Mouse (Mus musculus) heart, postnatal 0 days (tissue): Measurements from ENCODE around the gene Fthl17c. TPM values are rescaled to one million over a fixed set of nuclear protein-coding genes. Genes with fewer than 3 reads are reported as not detected.
"Not testable (repeated sequence)": the region's sequence is repeated elsewhere in the genome, so short reads cannot be mapped to it uniquely, and the experiment has no call there.

Source experiments
- ATAC-seq: fragments of 200-750 bp; cut with Nextera tagmentation; 2 replicates; pipeline ENCODE4 v1.8.0; 2017; ENCODE audit warnings: low read depth, moderate number of reproducible peaks, moderate library complexity; ENCODE audit not compliant: insufficient read depth
- DNase-seq: peaks from one replicate; pipeline ENCODE4 v3.0.0-alpha.2; 2016; ENCODE audit warnings: low spot score
- H3K27ac ChIP-seq: fragments of 300-500 bp; sonication (generic); 2 replicates; pipeline ENCODE4 v1.5.1; 2014; ENCODE audit warnings: low read depth, mild to moderate bottlenecking
- H3K27me3 ChIP-seq: fragments of 300-500 bp; sonication (generic); 2 replicates; pipeline ENCODE4 v1.6.1; 2014; ENCODE audit warnings: low read length, mixed read lengths; ENCODE audit not compliant: control insufficient read depth, insufficient read depth
- H3K36me3 ChIP-seq: fragments of 300-500 bp; sonication (generic); replicated peaks from 2 replicates; pipeline ENCODE4 v1.6.1; 2014; ENCODE audit warnings: low read length, mixed read lengths; ENCODE audit not compliant: control insufficient read depth, insufficient read depth
- H3K4me1 ChIP-seq: fragments of 300-500 bp; sonication (generic); 2 replicates; pipeline ENCODE4 v1.6.1; 2014; ENCODE audit warnings: antibody characterized with exemption; ENCODE audit not compliant: control insufficient read depth, insufficient read depth
- H3K4me2 ChIP-seq: fragments of 300-500 bp; sonication (generic); 2 replicates; pipeline ENCODE4 v1.6.1; 2014; ENCODE audit warnings: low read depth, mild to moderate bottlenecking, low read length, moderate library complexity
- H3K4me3 ChIP-seq: fragments of 300-500 bp; sonication (generic); 2 replicates; pipeline ENCODE4 v1.5.1; 2014; ENCODE audit warnings: low read depth, low read length
- H3K9ac ChIP-seq: fragments of 300-500 bp; sonication (generic); replicated peaks from 2 replicates; pipeline ENCODE4 v1.6.1; 2014; ENCODE audit warnings: low read depth, low read length, mixed read lengths
- H3K9me3 ChIP-seq: fragments of 300-500 bp; sonication (generic); replicated peaks from 2 replicates; pipeline ENCODE4 v1.6.1; 2016; ENCODE audit warnings: low read length; ENCODE audit not compliant: control insufficient read depth
- CTCF ChIP-seq: IDR thresholded peaks from 2 replicates; pipeline ENCODE4 v1.5.1; 2016; ENCODE audit warnings: antibody characterized with exemption, control low read depth, low read depth
- EP300 ChIP-seq: IDR thresholded peaks from 2 replicates; pipeline ENCODE4 v1.6.1; 2016; ENCODE audit warnings: antibody characterized with exemption, low read depth
- WGBS: fragments of 180-500 bp; shearing (Covaris S2); extraction: QIAGEN DNeasy Blood & Tissue Kit; methylation state at CpG from one replicate; pipeline ENCODE4 v1.1.7; 2014; 5-methylcytosine and 5-hydroxymethylcytosine counted together
- polyA plus RNA-seq: library from polyadenylated mRNA; unstranded; fragments of >200 nt; fragmentation: Nextera tagmentation; extraction: Ambion mirVana; gene quantifications from 2 replicates; pipeline ENCODE4 v1.2.1, GENCODE M21; 2015
- total RNA-seq: library from RNA; depleted of rRNA; stranded (reverse); fragments of >200 nt; gene quantifications from 2 replicates; pipeline ENCODE4 v1.2.3, GENCODE M21; 2014; ENCODE audit warnings: low replicate concordance; rRNA removed

The Fthl17c gene
- total and polyA plus RNA-seq, 2 experiments from 2014 or later, result not detected

DNA sequence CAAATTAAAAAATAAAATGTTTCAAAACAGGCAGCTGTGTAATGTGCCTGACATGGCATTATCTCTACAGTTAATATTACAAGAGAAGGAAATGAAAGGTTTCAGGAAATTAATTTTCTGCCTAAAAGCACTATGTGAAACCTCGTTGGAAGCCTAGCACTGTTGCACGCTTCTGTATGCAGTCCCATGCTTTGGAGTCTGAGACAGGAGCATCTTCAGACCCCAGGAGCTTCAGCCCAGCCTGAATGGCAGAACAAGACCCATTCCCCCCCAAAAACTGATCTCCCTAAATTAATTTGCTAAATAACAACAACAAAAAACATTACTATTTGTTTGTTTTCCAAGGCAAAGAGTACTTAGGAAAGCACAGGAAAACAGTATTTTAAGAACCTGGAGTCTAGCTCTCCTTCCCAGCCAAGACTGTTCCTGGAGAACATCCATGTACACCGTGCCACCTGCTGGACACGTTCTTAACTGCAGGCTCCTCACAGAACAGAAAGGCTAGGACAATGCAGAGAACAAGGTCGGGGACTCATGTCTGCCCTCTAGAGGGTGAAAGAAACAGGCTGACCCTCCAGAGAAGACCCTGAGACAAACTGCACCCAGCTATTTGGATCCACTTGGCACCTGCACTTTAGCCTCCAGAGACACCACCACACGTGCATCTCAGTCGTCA is 28.1 kb downstream of the Fthl17c start:
- H3K4me1 ChIP-seq, H3K4me2 ChIP-seq, H3K9ac ChIP-seq, H3K4me3 ChIP-seq, H3K9me3 ChIP-seq, ATAC-seq, H3K36me3 ChIP-seq, H3K27ac ChIP-seq, H3K27me3 ChIP-seq: not testable (repeated sequence)
- DNase-seq, result peak; percentile 8
- 9% methylated on average over 7 of the region's 7 CpGs for WGBS
- peak; percentile 83 for TF ChIP-seq CTCF

GRCm38 (mm10) chrX:8944041-8944440 is 32.3 kb downstream of the Fthl17c start:
- WGBS, result 76% methylated on average over 8 of the region's 8 CpGs
- ATAC-seq (no peak), DNase-seq (no peak)
- Histone ChIP-seq H3K27ac (no peak overlapping the region), H3K4me2 (no peak overlapping the region), H3K9me3 (no peaks in the 10 kb centered on the region), H3K4me1 (no peaks in the 10 kb centered on the region), H3K9ac (no peak overlapping the region), H3K4me3 (no peak overlapping the region), H3K27me3 (no peaks in the 10 kb centered on the region), H3K36me3 (no peaks in the 10 kb centered on the region)
- no peak for TF ChIP-seq EP300
- TF ChIP-seq CTCF, result no peak

DNA sequence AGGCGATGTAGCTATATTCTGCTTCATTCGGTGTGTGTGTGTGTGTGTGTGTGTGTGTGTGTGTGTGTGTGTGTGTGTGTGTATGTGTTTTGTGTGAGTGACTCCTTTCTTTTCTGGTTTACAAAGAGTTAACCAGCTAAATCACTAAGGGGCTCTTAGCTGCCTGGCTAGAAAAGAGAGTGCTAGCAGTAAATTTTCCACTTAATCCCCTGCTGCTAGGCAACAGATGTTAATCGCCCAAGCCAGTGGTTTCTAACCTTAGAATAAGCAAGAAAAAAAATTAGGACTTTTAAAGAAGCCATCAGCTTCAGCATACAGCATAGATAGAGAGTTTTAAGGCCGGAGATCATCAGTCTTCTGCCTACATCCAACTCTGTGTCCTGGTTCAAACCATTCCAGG is 49.1 kb downstream of the Fthl17c start:
- 34% methylated on average over 4 of the region's 4 CpGs for WGBS
- H3K9me3 ChIP-seq, result no peaks in the 10 kb centered on the region
- TF ChIP-seq CTCF (no peak), EP300 (no peak)

More for the DNA sequence above, 49.1 kb downstream of the Fthl17c start:
- Histone ChIP-seq H3K4me2 (no peak overlapping the region), H3K27me3 (no peaks in the 10 kb centered on the region), H3K4me3 (no peak overlapping the region), H3K36me3 (no peaks in the 10 kb centered on the region), H3K27ac (no peak overlapping the region), H3K9ac (no peak overlapping the region), H3K4me1 (no peaks in the 10 kb centered on the region)
- DNase-seq (no peak), ATAC-seq (no peak)

Other genes starting within 250 kb of the Fthl17c start
- gene Ssx9, start 228.1 kb downstream of the Fthl17c start, total RNA-seq, result not detected in 2 replicates
- gene Ssx9, start 228.1 kb downstream of the Fthl17c start, polyA plus RNA-seq, result not detected in 2 replicates
- not detected in 2 replicates for gene Ssxb5, start 172.9 kb downstream of the Fthl17c start, total RNA-seq
- gene Ssxb5, start 172.9 kb downstream of the Fthl17c start, polyA plus RNA-seq, result not detected in 2 replicates
- gene Gm6592, start 132.6 kb downstream of the Fthl17c start, total RNA-seq, result not detected in 2 replicates
- gene Gm6592, start 132.6 kb downstream of the Fthl17c start, polyA plus RNA-seq, result not detected in 2 replicates
- gene Gm5751, start 102.3 kb downstream of the Fthl17c start, total RNA-seq, result not detected in 2 replicates
- not detected in 2 replicates for gene Gm5751, start 102.3 kb downstream of the Fthl17c start, polyA plus RNA-seq
- gene B630019K06Rik, start 84.2 kb downstream of the Fthl17c start, total RNA-seq, result 3.1 and 3.8 TPM in 2 replicates
- gene B630019K06Rik, start 84.2 kb downstream of the Fthl17c start, polyA plus RNA-seq, result 0.92 and 0.99 TPM in 2 replicates
- gene Fthl17b, start 13.6 kb downstream of the Fthl17c start, total RNA-seq, result not detected in 2 replicates
- not detected in 2 replicates for gene Fthl17b, start 13.6 kb downstream of the Fthl17c start, polyA plus RNA-seq
- not detected in 2 replicates for gene Fthl17d, start 10.2 kb upstream of the Fthl17c start, total RNA-seq
- not detected in 2 replicates for gene Fthl17d, start 10.2 kb upstream of the Fthl17c start, polyA plus RNA-seq
- gene Fthl17e, start 56.9 kb upstream of the Fthl17c start, total RNA-seq, result not detected in 2 replicates
- gene Fthl17e, start 56.9 kb upstream of the Fthl17c start, polyA plus RNA-seq, result not detected in 2 replicates
- not detected in 2 replicates for gene Fthl17f, start 86.5 kb upstream of the Fthl17c start, total RNA-seq
- not detected in 2 replicates for gene Fthl17f, start 86.5 kb upstream of the Fthl17c start, polyA plus RNA-seq
- gene 4930402K13Rik, start 128.0 kb upstream of the Fthl17c start, total RNA-seq, result not detected in 2 replicates
- not detected in 2 replicates for gene 4930402K13Rik, start 128.0 kb upstream of the Fthl17c start, polyA plus RNA-seq
- 5.2 and 6.1 TPM in 2 replicates for gene Lancl3, start 223.3 kb upstream of the Fthl17c start, total RNA-seq
- gene Lancl3, start 223.3 kb upstream of the Fthl17c start, polyA plus RNA-seq, result 1.5 and 2.0 TPM in 2 replicates